Mouse (Mus musculus) small intestine, adult 2 months (tissue): ENCODE data around the gene Rps6ka5. TPM values are rescaled to one million over a fixed set of nuclear protein-coding genes. Genes with fewer than 3 reads are reported as not detected.

Experiments
- H3K27ac ChIP-seq: fragments of 200-500 bp; 2 replicates; pipeline ENCODE4 v1.5.1; 2012; ENCODE audit warnings: low read depth, low read length, control low read depth, inconsistent platforms; ENCODE audit not compliant: insufficient read depth
- H3K27me3 ChIP-seq: fragments of 200-500 bp; 2 replicates; pipeline ENCODE4 v1.6.1; 2012; ENCODE audit warnings: mild to moderate bottlenecking, moderate library complexity, low read length, inconsistent platforms; ENCODE audit not compliant: control insufficient read depth, insufficient read depth
- H3K36me3 ChIP-seq: fragments of 200-500 bp; 2 replicates; pipeline ENCODE4 v1.6.1; 2012; ENCODE audit warnings: mild to moderate bottlenecking, low read length, control low read depth, inconsistent platforms; ENCODE audit not compliant: control insufficient read depth, insufficient read depth
- H3K4me1 ChIP-seq: fragments of 200-500 bp; 2 replicates; pipeline ENCODE4 v1.6.1; 2012; ENCODE audit warnings: low read length, inconsistent platforms, mixed read lengths; ENCODE audit not compliant: control insufficient read depth, insufficient read depth, insufficient read length
- H3K4me3 ChIP-seq: fragments of 200-500 bp; 2 replicates; pipeline ENCODE4 v1.5.1; 2012; ENCODE audit warnings: low read depth, mild to moderate bottlenecking, control low read depth, inconsistent platforms, low read length, moderate library complexity
- CTCF ChIP-seq: fragments of 200-500 bp; IDR thresholded peaks from 2 replicates; pipeline ENCODE4 v1.5.1; 2012; ENCODE audit warnings: low read depth, mild to moderate bottlenecking, control low read depth, inconsistent platforms, low read length, moderate library complexity, mixed read lengths; ENCODE audit not compliant: insufficient replicate concordance, insufficient read length; ENCODE audit errors: extremely low read depth
- POLR2A ChIP-seq: fragments of 200-500 bp; IDR thresholded peaks from 2 replicates; pipeline ENCODE4 v1.6.1; 2012; ENCODE audit warnings: low read depth, mild to moderate bottlenecking, control low read depth, inconsistent platforms, low read length, moderate library complexity
- WGBS: fragments of 180-500 bp; shearing (Covaris S2); methylation state at CpG from one replicate; pipeline ENCODE4 v1.1.7; 2018; 5-methylcytosine and 5-hydroxymethylcytosine counted together
- polyA plus RNA-seq: library from polyadenylated mRNA; depleted of rRNA; stranded (reverse); fragments of >200 nt; gene quantifications from 2 replicates; pipeline ENCODE4 v1.2.3, GENCODE M21; 2012

Gene Rps6ka5
- polyA plus RNA-seq, 1 experiment: 0.62 TPM

- WGBS: 1% methylated on average over 82 of the region's 85 CpGs
- H3K4me3 ChIP-seq: peak overlapping the region; percentile 82
- H3K36me3 ChIP-seq: no peaks in the 10 kb centered on the region
- peak overlapping the region; percentile 93 for H3K27ac ChIP-seq
- no peaks in the 10 kb centered on the region for H3K27me3 ChIP-seq
- TF ChIP-seq CTCF (peak; percentile 48; the same call in 1 of the 2 replicates), POLR2A (peak; percentile 78; the same call in 1 of the 2 replicates)
- peaks cover 3% of the 10 kb centered on the region; the same call in 1 of the 2 replicates for H3K4me1 ChIP-seq
Observed at GRCm38 (mm10) chr12:100724606-100725457, 2.0 kb downstream of the Rps6ka5 start.

- TF ChIP-seq POLR2A (no peak), CTCF (no peak)
- H3K4me3 ChIP-seq: peak overlapping the region; percentile 82
- no peak overlapping the region for H3K27ac ChIP-seq
Observed at GRCm38 (mm10) chr12:100724182-100724581, 2.6 kb downstream of the Rps6ka5 start.

GRCm38 (mm10) chr12:100720801-100721200, 6.0 kb downstream of the Rps6ka5 start:
- peaks cover 3% of the 10 kb centered on the region; the same call in 1 of the 2 replicates for H3K4me1 ChIP-seq
- no peak overlapping the region for H3K4me3 ChIP-seq
- no peaks in the 10 kb centered on the region for H3K27me3 ChIP-seq
- H3K27ac ChIP-seq: no peak overlapping the region
- H3K36me3 ChIP-seq: no peaks in the 10 kb centered on the region
- 80% methylated on average over 3 of the region's 3 CpGs for WGBS
- TF ChIP-seq CTCF (no peak), POLR2A (no peak)

More at GRCm38 (mm10) chr12:100724182-100724581, 2.6 kb downstream of the Rps6ka5 start:
- Histone ChIP-seq H3K4me1 (peaks cover 3% of the 10 kb centered on the region; the same call in 1 of the 2 replicates), H3K27me3 (no peaks in the 10 kb centered on the region), H3K36me3 (no peaks in the 10 kb centered on the region)
- WGBS: 2% methylated on average over 8 of the region's 8 CpGs

DNA sequence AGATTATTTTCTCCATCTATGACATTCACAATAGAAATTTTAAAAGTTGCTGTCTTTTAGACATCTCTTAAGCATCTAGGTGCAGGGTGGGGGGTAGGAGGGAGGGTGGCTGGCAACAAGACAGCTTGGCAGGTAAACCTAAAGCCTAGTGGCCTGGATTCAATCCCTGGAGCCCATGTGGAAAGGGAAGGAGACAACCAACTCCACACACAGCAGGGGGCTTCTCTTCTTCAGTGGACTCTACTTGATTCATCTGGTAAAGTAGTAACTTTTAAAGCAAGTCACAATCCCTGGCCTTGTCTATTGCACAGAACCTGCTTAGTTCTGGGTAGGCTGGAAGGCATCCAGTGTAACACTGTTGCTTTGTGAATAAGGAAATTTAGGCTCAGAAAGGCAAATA, 9.3 kb downstream of the Rps6ka5 start:
- Histone ChIP-seq H3K27ac (no peak overlapping the region), H3K27me3 (no peaks in the 10 kb centered on the region), H3K36me3 (no peaks in the 10 kb centered on the region), H3K4me1 (no peaks in the 10 kb centered on the region), H3K4me3 (no peak overlapping the region)
- TF ChIP-seq CTCF: no peak
- no peak for TF ChIP-seq POLR2A

DNA sequence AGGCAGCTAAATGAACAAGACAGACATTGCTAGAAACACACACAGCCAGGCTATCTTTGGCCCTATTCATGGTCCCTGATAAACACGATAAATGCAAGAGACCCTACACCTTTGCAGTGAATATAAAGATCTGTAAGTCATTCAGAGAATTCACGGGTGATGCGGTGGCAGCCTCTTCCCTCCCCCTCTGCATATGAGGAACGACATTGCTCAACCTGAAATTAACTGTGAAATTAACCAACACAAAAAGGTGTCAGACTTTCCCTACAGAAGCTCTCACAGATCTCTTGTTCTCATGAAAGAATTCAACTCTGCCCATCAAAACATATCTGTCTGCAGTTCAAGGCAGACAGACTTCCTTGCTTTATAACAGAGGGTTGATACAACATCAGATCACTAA, 9.8 kb downstream of the Rps6ka5 start:
- peaks cover 2% of the 10 kb centered on the region; the same call in 1 of the 2 replicates for H3K4me1 ChIP-seq
- no peaks in the 10 kb centered on the region for H3K27me3 ChIP-seq
- H3K27ac ChIP-seq: no peak overlapping the region
- no peaks in the 10 kb centered on the region for H3K36me3 ChIP-seq
- TF ChIP-seq CTCF (no peak), POLR2A (no peak)
- 64% methylated on average over 4 of the region's 4 CpGs for WGBS
- no peak overlapping the region for H3K4me3 ChIP-seq

DNA sequence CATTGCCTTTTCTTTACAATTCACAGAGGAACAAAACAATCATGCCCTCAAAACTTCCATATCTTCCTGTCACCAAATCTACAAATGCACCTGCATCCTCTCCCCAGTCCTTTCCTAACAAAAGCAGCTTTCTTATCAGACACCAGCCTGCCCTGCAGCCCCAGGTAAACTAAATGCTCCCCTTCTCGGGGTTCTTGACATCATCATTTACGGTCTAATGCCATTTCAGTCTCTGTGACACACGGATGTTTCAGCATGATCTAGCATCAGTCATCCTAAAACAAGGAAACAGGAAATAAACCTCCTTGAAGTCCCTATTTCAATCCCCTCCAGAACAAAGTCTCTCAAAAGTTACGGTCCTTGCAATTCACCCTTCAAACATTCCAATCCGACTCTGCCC, 15.0 kb downstream of the Rps6ka5 start:
- Histone ChIP-seq H3K4me3 (no peak overlapping the region), H3K4me1 (peaks cover 11% of the 10 kb centered on the region; the same call in 1 of the 2 replicates), H3K27ac (no peak overlapping the region), H3K36me3 (no peaks in the 10 kb centered on the region), H3K27me3 (no peaks in the 10 kb centered on the region)
- TF ChIP-seq POLR2A: no peak
- no peak for TF ChIP-seq CTCF
- 28% methylated on average over 5 of the region's 5 CpGs for WGBS

DNA sequence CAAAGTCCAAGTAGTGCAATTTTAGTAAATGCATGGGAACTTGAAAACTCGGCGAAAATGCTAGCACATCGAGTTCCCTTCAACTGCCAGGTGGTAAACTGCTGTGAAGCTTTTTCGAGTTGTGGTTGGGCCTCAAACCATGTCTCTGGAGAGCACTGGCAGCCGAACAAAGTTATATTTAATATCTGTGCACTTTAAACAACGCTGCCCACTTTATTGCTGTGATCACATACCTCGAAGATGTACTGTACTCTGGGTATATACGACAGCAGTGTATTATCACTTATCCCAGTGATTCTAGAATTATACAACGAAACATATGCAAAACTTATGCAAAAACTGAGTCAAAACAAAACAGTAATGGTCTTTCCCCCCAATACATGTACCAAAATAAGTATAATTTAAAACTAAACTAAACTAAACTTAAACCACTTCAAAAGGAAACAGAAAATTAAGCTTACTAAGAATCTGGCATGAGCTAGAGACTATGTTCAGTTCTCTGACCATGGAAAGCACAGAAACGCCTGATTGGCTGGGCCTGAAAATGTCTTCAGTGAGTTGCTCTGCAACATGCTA, 15.6 kb downstream of the Rps6ka5 start:
- WGBS: 16% methylated on average over 10 of the region's 10 CpGs
- Histone ChIP-seq H3K4me1 (peaks cover 11% of the 10 kb centered on the region; the same call in 1 of the 2 replicates), H3K4me3 (no peak overlapping the region), H3K36me3 (no peaks in the 10 kb centered on the region), H3K27me3 (no peaks in the 10 kb centered on the region), H3K27ac (peak overlapping the region; percentile 42; the same call in 1 of the 2 replicates)
- no peak for TF ChIP-seq POLR2A
- TF ChIP-seq CTCF: no peak
